Mouse (Mus musculus) midbrain, postnatal 0 days (tissue): ENCODE results near the gene Krt15. TPM values are rescaled to one million over a fixed set of nuclear protein-coding genes. Genes with fewer than 3 reads are reported as not detected.

Source experiments
- ATAC-seq: fragments of 200-750 bp; cut with Nextera tagmentation; 2 replicates; pipeline ENCODE4 v1.8.0; 2017; ENCODE audit warnings: moderate number of reproducible peaks, mild to moderate bottlenecking, moderate TSS enrichment, moderate library complexity; ENCODE audit not compliant: low FRiP score
- DNase-seq: peaks from one replicate; pipeline ENCODE4 v3.0.0-alpha.2; 2015; ENCODE audit warnings: low spot score
- H3K27ac ChIP-seq: fragments of 300-500 bp; sonication (generic); 2 replicates; pipeline ENCODE4 v1.5.1; 2014; ENCODE audit warnings: low read depth, mild to moderate bottlenecking, low read length, mixed read lengths
- H3K27me3 ChIP-seq: fragments of 300-500 bp; sonication (generic); 2 replicates; pipeline ENCODE4 v1.6.1; 2014; ENCODE audit warnings: low read length, control low read depth, mixed read lengths; ENCODE audit not compliant: insufficient read depth
- H3K36me3 ChIP-seq: fragments of 300-500 bp; sonication (generic); 2 replicates; pipeline ENCODE4 v1.6.1; 2014; ENCODE audit warnings: low read length, control low read depth, mixed read lengths; ENCODE audit not compliant: insufficient read depth
- H3K4me1 ChIP-seq: fragments of 300-500 bp; sonication (generic); 2 replicates; pipeline ENCODE4 v1.6.1; 2014; ENCODE audit warnings: mild to moderate bottlenecking, control low read depth, antibody characterized with exemption, low read length, mixed read lengths; ENCODE audit not compliant: insufficient read depth
- H3K4me2 ChIP-seq: fragments of 300-500 bp; sonication (generic); 2 replicates; pipeline ENCODE4 v1.6.1; 2014; ENCODE audit warnings: low read depth, mild to moderate bottlenecking, low read length, mixed read lengths; ENCODE audit not compliant: poor library complexity, severe bottlenecking
- H3K4me3 ChIP-seq: fragments of 300-500 bp; sonication (generic); 2 replicates; pipeline ENCODE4 v1.5.1; 2014; ENCODE audit warnings: low read depth, mild to moderate bottlenecking, low read length, moderate library complexity
- H3K9ac ChIP-seq: fragments of 300-500 bp; sonication (generic); replicated peaks from 2 replicates; pipeline ENCODE4 v1.6.1; 2014; ENCODE audit warnings: mild to moderate bottlenecking, low read length, moderate library complexity, mixed read lengths; ENCODE audit not compliant: poor library complexity, severe bottlenecking
- H3K9me3 ChIP-seq: fragments of 300-500 bp; sonication (generic); 2 replicates; pipeline ENCODE4 v1.6.1; 2016; ENCODE audit warnings: low read length, control low read depth
- CTCF ChIP-seq: IDR thresholded peaks from 2 replicates; pipeline ENCODE4 v1.5.1; 2016; ENCODE audit warnings: antibody characterized with exemption, mild to moderate bottlenecking
- WGBS: fragments of 180-500 bp; shearing (Covaris S2); extraction: QIAGEN DNeasy Blood & Tissue Kit; methylation state at CpG from one replicate; pipeline ENCODE4 v1.1.7; 2014; 5-methylcytosine and 5-hydroxymethylcytosine counted together
- polyA plus RNA-seq: library from polyadenylated mRNA; unstranded; fragments of >200 nt; fragmentation: Nextera tagmentation; extraction: Ambion mirVana; gene quantifications from 2 replicates; pipeline ENCODE4 v1.2.1, GENCODE M21; 2015
- total RNA-seq: library from RNA; depleted of rRNA; stranded (reverse); fragments of >200 nt; gene quantifications from 2 replicates; pipeline ENCODE4 v1.2.3, GENCODE M21; 2014; rRNA removed

Krt15 gene
- total RNA-seq (0.33 and 6.0 TPM in 2 replicates), polyA plus RNA-seq (0.22 and 0.43 TPM in 2 replicates)

DNA sequence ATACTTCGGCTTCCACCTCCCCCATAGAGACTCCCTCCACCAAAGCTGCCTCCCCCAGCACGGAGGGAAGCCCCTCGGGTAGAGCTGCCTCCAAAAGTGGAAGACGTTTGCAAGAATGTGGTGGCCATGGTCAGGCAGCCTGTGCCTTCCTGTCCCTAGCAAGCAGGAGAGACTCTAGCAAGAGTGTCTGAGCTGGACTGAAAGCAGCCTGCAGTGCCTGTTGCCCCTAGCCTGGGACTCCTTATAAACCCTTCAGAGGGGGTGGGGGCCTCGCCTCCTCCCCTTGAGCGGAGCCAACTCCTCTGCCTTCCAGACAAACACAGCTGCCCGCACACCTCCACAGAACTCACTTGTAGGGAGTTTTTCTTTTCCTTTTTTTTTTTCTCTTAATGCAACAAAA lies at the start of gene Krt15:
Krt15 (minus strand) TSS at position 198 of the 400 bp plus-strand sequence.
- no peaks in the 10 kb centered on the region for H3K36me3 ChIP-seq
- H3K9me3 ChIP-seq: no peaks in the 10 kb centered on the region
- H3K27ac ChIP-seq: no peak within 1 kb of the TSS
- no peaks in the 10 kb centered on the region for H3K4me1 ChIP-seq
- no peaks in the 10 kb centered on the region for H3K27me3 ChIP-seq
- no peak within 1 kb of the TSS for H3K9ac ChIP-seq
- no peak for ATAC-seq
- H3K4me2 ChIP-seq: no peak within 1 kb of the TSS
- WGBS: 64% methylated on average over 7 of the region's 7 CpGs
- H3K4me3 ChIP-seq: no peak within 1 kb of the TSS
- DNase-seq: no peak
- TF ChIP-seq CTCF: no peak

DNA sequence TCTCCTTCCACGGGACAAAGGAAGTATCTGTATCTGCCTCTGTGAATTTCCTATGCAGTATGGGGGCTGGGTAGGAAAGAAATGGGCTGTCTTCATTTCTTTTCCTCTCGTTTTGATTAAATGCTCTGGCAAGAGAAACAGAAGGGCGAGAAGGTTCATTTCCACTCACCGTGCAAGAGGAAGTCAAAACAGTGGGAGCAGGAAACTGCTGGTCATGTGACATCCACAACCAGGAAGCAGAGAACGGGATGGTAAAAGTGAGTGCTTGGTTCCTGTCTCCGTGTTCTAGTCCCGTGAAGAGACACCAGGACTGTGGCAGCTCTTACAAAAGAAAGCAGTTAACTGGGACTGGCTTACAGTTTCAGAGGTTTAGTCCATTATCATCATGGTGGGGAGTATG lies 46.0 kb upstream of the Krt15 start:
- no peak overlapping the region for H3K4me2 ChIP-seq
- TF ChIP-seq CTCF: no peak
- H3K36me3 ChIP-seq: no peaks in the 10 kb centered on the region
- H3K9ac ChIP-seq: no peak overlapping the region
- H3K27ac ChIP-seq: no peak overlapping the region
- no peak for DNase-seq
- no peak for ATAC-seq
- H3K9me3 ChIP-seq: no peaks in the 10 kb centered on the region
- 76% methylated on average over 7 of the region's 7 CpGs for WGBS
- H3K27me3 ChIP-seq: no peaks in the 10 kb centered on the region
- H3K4me1 ChIP-seq: no peaks in the 10 kb centered on the region
- H3K4me3 ChIP-seq: no peak overlapping the region

GRCm38 (mm10) chr11:100179260-100179659 lies 43.5 kb upstream of the Krt15 start:
- Histone ChIP-seq H3K27me3 (no peaks in the 10 kb centered on the region), H3K4me3 (no peak overlapping the region), H3K4me2 (no peak overlapping the region), H3K4me1 (no peaks in the 10 kb centered on the region), H3K36me3 (no peaks in the 10 kb centered on the region), H3K27ac (no peak overlapping the region), H3K9me3 (no peaks in the 10 kb centered on the region), H3K9ac (no peak overlapping the region)
- ATAC-seq (no peak), DNase-seq (no peak)
- no peak for TF ChIP-seq CTCF
- 77% methylated on average over 3 of the region's 3 CpGs for whole genome bisulfite sequencing

DNA sequence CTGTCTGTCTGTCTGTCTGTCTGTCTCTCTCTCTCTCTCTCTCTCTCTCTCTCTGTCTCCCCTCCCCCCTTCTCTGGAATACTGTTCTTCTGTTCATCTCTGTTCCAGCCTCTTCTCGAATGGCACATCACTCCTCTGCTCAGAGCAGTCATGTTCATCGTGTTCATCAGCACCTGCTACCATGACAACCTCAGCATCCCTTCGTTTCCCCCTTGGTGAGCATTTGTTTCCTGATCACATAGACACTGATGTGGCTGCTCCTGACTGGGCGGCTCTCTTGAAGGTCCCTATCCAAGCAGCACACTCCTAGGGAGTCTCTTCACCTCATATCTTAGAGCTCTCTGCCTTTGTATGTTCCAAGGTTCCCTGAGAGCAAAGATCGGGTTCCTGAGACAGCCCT lies 42.6 kb upstream of the Krt15 start:
- Histone ChIP-seq H3K27ac (no peak overlapping the region), H3K4me1 (no peaks in the 10 kb centered on the region), H3K36me3 (no peaks in the 10 kb centered on the region), H3K4me2 (no peak overlapping the region), H3K9me3 (no peaks in the 10 kb centered on the region), H3K27me3 (no peaks in the 10 kb centered on the region), H3K4me3 (no peak overlapping the region), H3K9ac (no peak overlapping the region)
- WGBS: 55% methylated on average over 5 of the region's 5 CpGs
- no peak for TF ChIP-seq CTCF
- ATAC-seq (no peak), DNase-seq (no peak)

DNA sequence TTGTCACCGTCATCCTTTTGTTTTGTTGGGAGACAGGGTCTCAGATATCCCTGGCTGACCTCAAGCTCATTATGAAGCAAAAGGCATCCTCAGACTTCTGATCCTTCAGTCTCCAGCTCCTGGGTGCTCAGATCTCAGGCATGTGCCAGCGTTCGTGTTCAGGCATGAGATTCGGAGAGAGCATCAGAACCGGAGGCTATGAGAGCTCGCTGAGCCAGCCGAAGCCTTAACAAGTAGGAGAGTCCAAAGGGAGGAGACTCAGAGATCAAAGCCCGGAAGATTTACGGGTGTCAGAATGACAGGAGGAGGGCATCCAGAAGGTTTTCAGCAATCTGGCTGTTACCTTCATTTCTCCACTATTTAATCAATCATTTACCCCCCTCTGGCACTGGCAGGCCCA lies 41.1 kb upstream of the Krt15 start:
- 66% methylated on average over 9 of the region's 9 CpGs for WGBS

DNA sequence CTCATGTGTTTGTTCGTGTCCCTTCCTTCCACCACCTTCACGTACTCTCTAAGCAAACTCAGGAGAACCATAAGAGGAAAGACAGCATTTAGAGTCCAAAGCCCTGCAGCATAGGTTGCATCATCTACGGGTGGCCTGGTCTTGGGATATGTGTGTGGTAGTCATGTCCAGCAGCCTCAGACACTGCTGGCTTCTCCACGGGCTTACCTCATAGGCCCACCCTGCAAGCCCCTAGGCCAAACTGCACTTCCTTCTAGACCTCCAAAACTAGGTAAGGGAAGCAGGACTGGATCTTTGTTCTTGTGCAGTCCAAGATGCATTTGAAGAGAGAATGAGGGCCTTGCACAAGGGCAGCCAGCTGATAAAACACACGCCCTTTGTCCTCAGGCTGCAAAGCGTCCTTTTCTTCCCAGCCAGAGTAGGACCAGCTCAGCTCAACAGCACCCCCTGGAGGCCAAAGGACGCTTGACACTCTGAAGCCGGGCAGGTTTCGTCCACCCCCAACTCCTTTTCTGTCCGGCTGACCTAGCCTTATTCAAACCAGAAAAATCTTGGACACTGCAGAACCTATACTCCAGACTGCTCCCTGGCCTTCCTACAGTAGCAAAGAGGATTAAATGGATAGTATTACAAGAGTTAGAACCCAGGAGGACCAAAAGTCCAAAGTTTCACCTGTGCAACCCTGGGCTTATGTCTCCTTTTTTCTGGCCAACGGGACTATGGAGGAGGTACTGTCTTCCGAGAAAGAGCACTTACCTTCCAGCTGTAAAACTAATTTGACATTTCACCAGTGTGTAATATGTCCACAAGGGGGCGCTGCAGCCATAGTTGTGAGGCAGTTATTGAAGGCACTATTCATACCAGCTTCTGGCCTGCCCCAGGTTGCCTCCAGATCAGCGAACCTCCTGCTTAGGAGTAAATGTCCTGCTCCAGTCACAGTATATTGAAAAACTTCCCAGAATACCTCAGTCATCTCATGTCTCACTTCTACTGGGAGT lies 33.3 kb upstream of the Krt15 start:
- Histone ChIP-seq H3K27ac (no peak overlapping the region), H3K4me2 (no peak overlapping the region), H3K4me3 (no peak overlapping the region), H3K4me1 (no peaks in the 10 kb centered on the region), H3K36me3 (no peaks in the 10 kb centered on the region), H3K27me3 (no peaks in the 10 kb centered on the region), H3K9ac (no peak overlapping the region), H3K9me3 (no peaks in the 10 kb centered on the region)
- DNase-seq (peak; percentile 73), ATAC-seq (0 out of 2 replicates have a peak, but pooled peaks have one; percentile 34)
- TF ChIP-seq CTCF: peak; percentile 79
- WGBS: 34% methylated on average over 14 of the region's 14 CpGs

More for the DNA sequence above, 41.1 kb upstream of the Krt15 start:
- H3K9me3 ChIP-seq: no peaks in the 10 kb centered on the region
- no peak for TF ChIP-seq CTCF
- no peaks in the 10 kb centered on the region for H3K36me3 ChIP-seq
- no peak overlapping the region for H3K4me2 ChIP-seq
- H3K4me3 ChIP-seq: no peak overlapping the region
- H3K9ac ChIP-seq: no peak overlapping the region
- no peaks in the 10 kb centered on the region for H3K27me3 ChIP-seq
- no peak overlapping the region for H3K27ac ChIP-seq
- no peaks in the 10 kb centered on the region for H3K4me1 ChIP-seq
- no peak for DNase-seq
- ATAC-seq: no peak
